Mouse (Mus musculus): ENCODE data around the gene Krtap1-4. TPM values are rescaled to one million over a fixed set of nuclear protein-coding genes. Genes with fewer than 3 reads are reported as not detected.

The Krtap1-4 gene
- polyA plus RNA-seq, 1 experiment from 2014 or later = not detected

Other genes starting within 250 kb of the Krtap1-4 start
- gene Krt26, start 245.7 kb downstream of the Krtap1-4 start, polyA plus RNA-seq (2016; fragmentation: Nextera tagmentation; extraction: Ambion mirVana) = 0.21 and 0.60 TPM in 2 replicates
- not detected in 2 replicates for gene Krt27, start 232.6 kb downstream of the Krtap1-4 start, polyA plus RNA-seq (2016; fragmentation: Nextera tagmentation; extraction: Ambion mirVana)
- 0.21 and 0.32 TPM in 2 replicates for gene Krt28, start 208.8 kb downstream of the Krtap1-4 start, polyA plus RNA-seq (2016; fragmentation: Nextera tagmentation; extraction: Ambion mirVana)
- gene Krt10, start 194.3 kb downstream of the Krtap1-4 start, polyA plus RNA-seq (2016; fragmentation: Nextera tagmentation; extraction: Ambion mirVana) = 24.0 and 27.6 TPM in 2 replicates
- not detected in 2 replicates for gene Krt12, start 161.4 kb downstream of the Krtap1-4 start, polyA plus RNA-seq (2016; fragmentation: Nextera tagmentation; extraction: Ambion mirVana)
- 0.65 and 0.68 TPM in 2 replicates for gene Krt20, start 145.5 kb downstream of the Krtap1-4 start, polyA plus RNA-seq (2016; fragmentation: Nextera tagmentation; extraction: Ambion mirVana)
- gene Krt23, start 90.5 kb downstream of the Krtap1-4 start, polyA plus RNA-seq (2016; fragmentation: Nextera tagmentation; extraction: Ambion mirVana) = not detected in 2 replicates
- not detected in 2 replicates for gene Krt39, start 62.3 kb downstream of the Krtap1-4 start, polyA plus RNA-seq (2016; fragmentation: Nextera tagmentation; extraction: Ambion mirVana)
- gene Krt40, start 40.5 kb downstream of the Krtap1-4 start, polyA plus RNA-seq (2016; fragmentation: Nextera tagmentation; extraction: Ambion mirVana) = not detected in 2 replicates
- not detected in 2 replicates for gene Krtap3-3, start 32.8 kb downstream of the Krtap1-4 start, polyA plus RNA-seq (2016; fragmentation: Nextera tagmentation; extraction: Ambion mirVana)
- gene Krtap3-2, start 26.8 kb downstream of the Krtap1-4 start, polyA plus RNA-seq (2016; fragmentation: Nextera tagmentation; extraction: Ambion mirVana) = not detected in 2 replicates
- gene Gm11939, start 24.2 kb downstream of the Krtap1-4 start, polyA plus RNA-seq (2016; fragmentation: Nextera tagmentation; extraction: Ambion mirVana) = not detected in 2 replicates
- not detected in 2 replicates for gene Krtap3-1, start 17.0 kb downstream of the Krtap1-4 start, polyA plus RNA-seq (2016; fragmentation: Nextera tagmentation; extraction: Ambion mirVana)
- not detected in 2 replicates for gene Krtap1-5, start 2.6 kb downstream of the Krtap1-4 start, polyA plus RNA-seq (2016; fragmentation: Nextera tagmentation; extraction: Ambion mirVana)
- gene Krtap1-3, start 7.7 kb upstream of the Krtap1-4 start, polyA plus RNA-seq (2016; fragmentation: Nextera tagmentation; extraction: Ambion mirVana) = not detected in 2 replicates
- gene Krtap9-3, start 14.5 kb upstream of the Krtap1-4 start, polyA plus RNA-seq (2016; fragmentation: Nextera tagmentation; extraction: Ambion mirVana) = not detected in 2 replicates
- not detected in 2 replicates for gene Gm11938, start 19.7 kb upstream of the Krtap1-4 start, polyA plus RNA-seq (2016; fragmentation: Nextera tagmentation; extraction: Ambion mirVana)
- gene Gm11937, start 26.5 kb upstream of the Krtap1-4 start, polyA plus RNA-seq (2016; fragmentation: Nextera tagmentation; extraction: Ambion mirVana) = not detected in 2 replicates
- gene Krtap2-4, start 31.2 kb upstream of the Krtap1-4 start, polyA plus RNA-seq (2016; fragmentation: Nextera tagmentation; extraction: Ambion mirVana) = not detected in 2 replicates
- not detected in 2 replicates for gene Gm11562, start 36.8 kb upstream of the Krtap1-4 start, polyA plus RNA-seq (2016; fragmentation: Nextera tagmentation; extraction: Ambion mirVana)
- not detected in 2 replicates for gene Krtap4-1, start 44.6 kb upstream of the Krtap1-4 start, polyA plus RNA-seq (2016; fragmentation: Nextera tagmentation; extraction: Ambion mirVana)
- not detected in 2 replicates for gene Krtap4-2, start 51.4 kb upstream of the Krtap1-4 start, polyA plus RNA-seq (2016; fragmentation: Nextera tagmentation; extraction: Ambion mirVana)
- not detected in 2 replicates for gene Krtap4-7, start 60.4 kb upstream of the Krtap1-4 start, polyA plus RNA-seq (2016; fragmentation: Nextera tagmentation; extraction: Ambion mirVana)
- gene Gm11555, start 66.6 kb upstream of the Krtap1-4 start, polyA plus RNA-seq (2016; fragmentation: Nextera tagmentation; extraction: Ambion mirVana) = not detected in 2 replicates
- gene Gm11563, start 75.3 kb upstream of the Krtap1-4 start, polyA plus RNA-seq (2016; fragmentation: Nextera tagmentation; extraction: Ambion mirVana) = not detected in 2 replicates
- not detected in 2 replicates for gene Krtap4-6, start 82.3 kb upstream of the Krtap1-4 start, polyA plus RNA-seq (2016; fragmentation: Nextera tagmentation; extraction: Ambion mirVana)
- not detected in 2 replicates for gene Gm14190, start 107.1 kb upstream of the Krtap1-4 start, polyA plus RNA-seq (2016; fragmentation: Nextera tagmentation; extraction: Ambion mirVana)
- gene Gm14180, start 150.6 kb upstream of the Krtap1-4 start, polyA plus RNA-seq (2016; fragmentation: Nextera tagmentation; extraction: Ambion mirVana) = not detected in 2 replicates
- not detected in 2 replicates for gene Gm11595, start 189.3 kb upstream of the Krtap1-4 start, polyA plus RNA-seq (2016; fragmentation: Nextera tagmentation; extraction: Ambion mirVana)
- gene Krtap4-8, start 197.1 kb upstream of the Krtap1-4 start, polyA plus RNA-seq (2016; fragmentation: Nextera tagmentation; extraction: Ambion mirVana) = not detected in 2 replicates
- not detected in 2 replicates for gene Krtap4-9, start 201.5 kb upstream of the Krtap1-4 start, polyA plus RNA-seq (2016; fragmentation: Nextera tagmentation; extraction: Ambion mirVana)
- not detected in 2 replicates for gene Gm11596, start 209.8 kb upstream of the Krtap1-4 start, polyA plus RNA-seq (2016; fragmentation: Nextera tagmentation; extraction: Ambion mirVana)
- not detected in 2 replicates for gene Gm11569, start 215.3 kb upstream of the Krtap1-4 start, polyA plus RNA-seq (2016; fragmentation: Nextera tagmentation; extraction: Ambion mirVana)
- gene Gm11554, start 220.8 kb upstream of the Krtap1-4 start, polyA plus RNA-seq (2016; fragmentation: Nextera tagmentation; extraction: Ambion mirVana) = not detected in 2 replicates
- gene Krtap4-13, start 226.2 kb upstream of the Krtap1-4 start, polyA plus RNA-seq (2016; fragmentation: Nextera tagmentation; extraction: Ambion mirVana) = not detected in 2 replicates
- gene Gm11564, start 232.0 kb upstream of the Krtap1-4 start, polyA plus RNA-seq (2016; fragmentation: Nextera tagmentation; extraction: Ambion mirVana) = not detected in 2 replicates